Mouse (Mus musculus): ENCODE results near the gene Olfr1062.
A peak's percentile ranks its signal among the peaks of the same experiment; 100 is the strongest.
"Not testable (repeated sequence)": the region's sequence is repeated elsewhere in the genome, so short reads cannot be mapped to it uniquely, and the experiment has no call there.

The Olfr1062 gene

GRCm38 (mm10) chr2:86426649-86427048 is at the start of gene Olfr1062:
TSS of gene Olfr1062 (minus strand) at chr2:86426749.
- DNase-seq (ENCODE audit: inconsistent ontology term) = not testable (repeated sequence)

GRCm38 (mm10) chr2:86464442-86465109 is 38.0 kb upstream of the Olfr1062 start:
- peak; percentile 9 for DNase-seq (ENCODE audit: inconsistent ontology term)

DNA sequence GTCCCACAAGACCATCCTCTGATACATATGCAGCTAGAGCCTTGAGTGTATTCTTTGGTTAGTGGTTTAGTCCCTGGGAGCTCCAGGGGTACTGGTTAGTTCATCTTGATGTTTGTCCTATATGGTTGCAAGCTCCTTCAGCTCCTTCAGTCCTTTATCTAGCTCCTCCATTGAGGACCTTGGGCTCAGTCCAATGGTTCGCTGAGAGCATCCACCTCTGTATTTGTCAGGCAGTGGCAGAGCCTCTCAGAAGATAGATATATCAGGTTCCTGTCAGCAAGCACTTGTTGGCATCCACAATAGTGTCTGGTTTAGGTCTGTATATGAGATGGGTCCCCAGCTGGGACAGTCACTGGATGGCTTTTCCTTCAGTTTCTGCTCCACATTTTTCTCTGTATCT is 33.9 kb upstream of the Olfr1062 start:
- no peak for DNase-seq (ENCODE audit: inconsistent ontology term)

DNA sequence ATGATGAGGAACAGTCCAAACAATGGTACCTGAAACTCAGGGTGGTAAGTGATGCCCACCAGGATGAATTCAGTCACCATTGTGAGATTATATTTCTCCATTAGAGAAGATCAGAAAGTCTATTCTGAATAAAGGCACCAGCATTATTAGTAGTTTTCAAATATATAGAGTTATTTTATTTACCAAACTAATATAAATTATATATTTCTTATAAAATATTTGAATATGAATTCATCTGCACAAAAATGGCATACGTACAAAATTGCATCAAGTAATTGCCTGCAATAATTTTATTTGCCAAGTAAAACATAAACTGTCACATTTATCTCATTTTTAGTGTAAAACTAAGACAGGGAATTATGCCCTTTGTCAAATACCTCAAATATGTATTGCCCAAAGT is 29.6 kb upstream of the Olfr1062 start, which contains the start of gene Olfr1066:
Gene Olfr1066 (minus strand): TSS at position 101 of the 400 bp plus-strand sequence.
- no peak for DNase-seq (ENCODE audit: inconsistent ontology term)

GRCm38 (mm10) chr2:86450491-86450890 is 23.9 kb upstream of the Olfr1062 start, which contains the start of gene Olfr1065:
TSS of gene Olfr1065 (minus strand) at chr2:86450591.
- not testable (repeated sequence) for DNase-seq (ENCODE audit: inconsistent ontology term)

- not testable (repeated sequence) for DNase-seq (ENCODE audit: inconsistent ontology term)
Measured at GRCm38 (mm10) chr2:86442101-86442500, 15.6 kb upstream of the Olfr1062 start.

DNA sequence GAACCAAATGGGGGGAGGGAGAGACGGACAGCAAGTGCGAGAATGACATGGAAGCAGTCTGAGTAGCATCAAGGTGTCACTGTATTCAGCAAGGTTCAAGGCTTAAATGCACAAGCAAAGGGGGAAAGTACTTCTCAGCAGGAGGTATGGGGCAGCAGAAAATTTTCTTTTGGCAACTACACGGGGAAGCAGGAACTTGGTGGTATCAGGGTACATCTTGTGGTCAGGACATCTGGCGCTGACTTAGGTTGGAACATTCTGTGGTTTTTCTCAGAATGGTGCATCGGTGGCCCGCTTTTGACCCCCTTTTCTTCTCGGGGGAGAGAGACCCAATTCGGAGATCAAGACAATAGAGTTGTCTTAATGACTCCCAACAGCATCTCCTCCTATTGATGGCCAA is 2.0 kb upstream of the Olfr1062 start:
- DNase-seq (ENCODE audit: inconsistent ontology term) = not testable (repeated sequence)

GRCm38 (mm10) chr2:86413950-86414349 is 12.6 kb downstream of the Olfr1062 start, which contains the start of gene Olfr1061:
TSS of gene Olfr1061 (minus strand) at chr2:86414050.
- no peak for DNase-seq (ENCODE audit: inconsistent ontology term)

DNA sequence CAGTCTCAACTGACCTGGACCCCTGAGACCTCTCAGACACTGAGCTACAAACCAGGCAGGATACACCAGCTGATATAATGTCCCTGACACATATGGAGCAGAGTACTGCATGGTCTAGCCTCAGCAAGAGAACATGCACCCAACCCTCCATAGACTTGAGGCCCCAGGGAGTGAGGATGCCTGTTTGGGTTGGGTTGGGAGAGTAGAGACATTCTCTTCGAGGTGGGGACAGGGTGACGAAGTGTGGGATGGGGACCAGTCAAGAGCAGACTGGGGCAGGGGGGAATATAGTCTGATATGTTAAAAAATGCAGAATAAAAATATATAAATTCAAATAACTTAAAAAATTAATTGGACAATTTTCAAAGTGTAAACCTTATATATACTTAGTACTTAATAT is 31.4 kb downstream of the Olfr1062 start:
- DNase-seq (ENCODE audit: inconsistent ontology term) = no peak

DNA sequence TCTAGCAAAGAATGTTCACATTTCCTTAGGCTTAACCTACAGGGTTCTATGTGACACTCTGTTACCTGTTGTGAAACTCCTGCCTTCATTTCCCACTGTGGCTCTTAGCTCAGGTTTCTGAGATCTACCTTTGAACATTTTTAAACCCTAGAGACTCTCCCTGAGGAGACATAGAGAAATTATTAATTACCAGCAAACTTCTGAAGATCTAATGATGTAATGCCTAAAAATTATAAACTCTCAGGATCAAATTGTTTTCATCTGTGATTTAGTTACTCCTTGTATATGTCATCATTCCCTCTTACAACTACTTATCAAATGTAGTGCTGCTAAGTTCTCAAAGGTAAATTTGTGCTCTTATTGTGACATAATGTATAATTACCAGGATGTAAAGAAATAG is 38.1 kb downstream of the Olfr1062 start, which contains the start of gene Olfr1058:
Gene Olfr1058 (minus strand): TSS at position 101 of the 400 bp plus-strand sequence.
- not testable (repeated sequence) for DNase-seq (ENCODE audit: inconsistent ontology term)

- DNase-seq (ENCODE audit: inconsistent ontology term) = no peak
Measured at GRCm38 (mm10) chr2:86378293-86378692, 48.3 kb downstream of the Olfr1062 start, which contains the start of gene Olfr1057. TSS of gene Olfr1057 (minus strand) at chr2:86378393.
